In the genomic region with DNA sequence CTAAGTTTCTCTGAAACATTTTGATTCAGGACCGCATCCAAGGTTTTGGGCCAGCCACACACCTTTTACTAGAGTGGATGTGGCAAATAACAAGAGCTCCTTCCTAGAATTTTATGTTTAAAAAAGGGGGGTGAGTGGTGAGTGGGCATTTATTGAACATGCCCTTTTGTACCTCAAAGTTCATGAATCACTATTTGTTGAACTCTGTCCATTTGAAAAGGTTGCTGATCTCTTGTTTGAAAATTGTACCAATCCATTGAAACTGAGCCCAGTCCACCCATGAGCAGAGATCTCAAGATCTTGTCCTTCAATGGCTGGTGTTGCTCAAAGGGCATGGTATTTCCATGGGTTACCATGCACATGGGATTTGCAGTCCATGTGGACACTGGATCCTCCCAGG, we compare ENCODE assay signal across 21 mouse cellular contexts. TPM values are rescaled to one million over a fixed set of nuclear protein-coding genes. Genes with fewer than 3 reads are reported as not detected.
"Had no signal": no experiment of that assay in that cellular context is flagged by ENCODE, and none has a peak within 500 bp of the region (broad histone marks: within the 10 kb centered on the region; RNA-seq: fewer than 3 reads in every experiment).

No protein-coding gene starts in this region.

- H3K27ac ChIP-seq: midbrain, embryonic 10.5 days; midbrain, embryonic 12.5 days; neural tube, embryonic 13.5 days; neural tube, embryonic 15.5 days had no signal

- H3K4me2 ChIP-seq: lung, embryonic 14.5 days; midbrain, embryonic 12.5 days; neural tube, embryonic 13.5 days; neural tube, embryonic 15.5 days had no signal

- ATAC-seq: midbrain, embryonic 16.5 days had no signal

- H3K27me3 ChIP-seq: midbrain, embryonic 12.5 days; neural tube, embryonic 13.5 days; neural tube, embryonic 15.5 days had no signal

- H3K4me1 ChIP-seq: midbrain, embryonic 10.5 days; midbrain, embryonic 12.5 days; neural tube, embryonic 13.5 days; neural tube, embryonic 15.5 days had no signal

- DNase-seq: lung, adult 18-20 months; lung, embryonic 14.5 days; lung, postnatal 10 days; lung, postnatal 4 days; midbrain, embryonic 14.5 days; retina, postnatal 1 day; right cerebral cortex, adult 18-20 months; right cerebral cortex, postnatal 25 days; right cerebral cortex, postnatal 4 days; spleen, adult 18-20 months; thymus, adult 18-20 months; thymus, postnatal 14 days; thymus, postnatal 36 days had no signal

- H3K4me3 ChIP-seq: midbrain, embryonic 10.5 days; midbrain, embryonic 12.5 days; myocyte; neural tube, embryonic 13.5 days; neural tube, embryonic 15.5 days had no signal

- H3K9me3 ChIP-seq: midbrain, embryonic 10.5 days; midbrain, embryonic 12.5 days; neural tube, embryonic 13.5 days; neural tube, embryonic 15.5 days had no signal

- H3K9ac ChIP-seq: lung, embryonic 14.5 days; midbrain, embryonic 12.5 days; neural tube, embryonic 13.5 days; neural tube, embryonic 15.5 days had no signal

- H3K36me3 ChIP-seq: midbrain, embryonic 10.5 days; midbrain, embryonic 12.5 days; neural tube, embryonic 13.5 days; neural tube, embryonic 15.5 days had no signal

RNA-seq across cellular contexts. Expression of gene Ces1c, which starts 32.3 kb away (rescaled TPM):
- polyA plus RNA-seq: lung, embryonic 14.5 days; lung, embryonic 16.5 days; midbrain, embryonic 10.5 days; midbrain, embryonic 12.5 days; midbrain, embryonic 14.5 days; midbrain, embryonic 16.5 days; myocyte; neural tube, embryonic 11.5 days; neural tube, embryonic 13.5 days; neural tube, embryonic 15.5 days had no signal

RNA-seq across cellular contexts. Expression of gene Ces1d, which starts 34.3 kb away (rescaled TPM):
- polyA plus RNA-seq: midbrain, embryonic 10.5 days; midbrain, embryonic 14.5 days; myocyte had no signal
